15 mouse cellular contexts compared by ENCODE assay signal in the genomic region with DNA sequence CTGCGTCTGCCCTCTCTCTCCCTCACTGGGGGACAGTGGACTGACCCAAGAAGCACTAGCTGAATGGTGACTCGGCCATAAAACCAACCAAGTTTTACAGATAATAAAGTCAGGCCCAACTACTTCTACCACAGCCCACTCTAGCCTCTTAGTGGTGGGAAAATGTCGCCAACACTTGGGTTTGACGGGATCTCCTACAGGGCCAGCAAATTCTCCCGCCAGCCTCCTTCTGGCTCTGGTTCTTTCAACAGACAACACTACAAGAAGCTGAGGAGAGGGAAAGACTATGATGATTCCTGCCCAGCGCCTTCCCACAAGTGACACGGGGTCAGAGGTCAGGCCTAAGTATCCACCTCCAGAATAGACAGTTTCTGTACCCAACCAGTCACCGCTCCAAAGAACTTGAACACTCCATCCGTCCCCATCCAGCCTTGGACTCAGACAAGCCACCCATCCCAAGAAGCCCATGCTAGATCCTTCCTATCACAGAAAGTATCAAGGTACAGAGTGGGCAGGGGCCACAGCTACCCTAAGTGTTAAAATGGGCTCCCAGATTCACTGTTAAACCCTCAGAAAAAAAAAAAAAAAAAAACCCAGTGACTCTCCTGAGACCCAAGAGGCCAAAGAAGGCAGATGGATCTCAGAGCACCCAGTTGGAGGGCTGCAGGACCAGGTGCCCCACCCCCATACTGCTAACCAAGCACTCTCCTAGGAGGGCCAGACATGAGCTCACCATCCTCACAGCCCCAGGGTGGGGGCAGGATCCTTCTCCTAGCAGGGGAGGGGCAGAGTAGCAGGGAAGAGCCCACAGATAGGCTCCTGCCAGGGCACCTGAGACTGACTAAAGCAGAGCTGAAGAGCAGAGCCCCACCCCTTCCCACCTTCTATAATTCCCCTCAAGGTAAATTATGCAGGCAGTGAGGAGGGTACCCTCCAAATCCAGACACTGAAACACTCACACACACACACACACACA. TPM values are rescaled to one million over a fixed set of nuclear protein-coding genes. Genes with fewer than 3 reads are reported as not detected.
DNase-seq lines count a peak whose midpoint lies in the region; ATAC-seq and TF ChIP-seq lines count a peak whose summit lies in the region.
"Had no signal": no experiment of that assay in that cellular context is flagged by ENCODE, and none has a peak within 500 bp of the region (broad histone marks: within the 10 kb centered on the region; RNA-seq: fewer than 3 reads in every experiment).

No protein-coding gene starts in this region.

- no peaks in the 10 kb centered on the region for H3K27me3 ChIP-seq in lung, postnatal 0 days (replicated peaks; ENCODE audit: insufficient read depth, low read length)
- H3K27me3 ChIP-seq in hindbrain, embryonic 12.5 days = no peaks in the 10 kb centered on the region
- H3K27me3 ChIP-seq in midbrain, embryonic 13.5 days = no peaks in the 10 kb centered on the region

- no peak for TF ChIP-seq CTCF in lung, postnatal 0 days (IDR thresholded peaks at IDR 0.05)

- H3K4me2 ChIP-seq in lung, postnatal 0 days (replicated peaks; ENCODE audit: low read depth, low read length) = no peak overlapping the region
- peak overlapping the region; percentile 48; the same call in 1 of the 2 replicates for H3K4me2 ChIP-seq in hindbrain, embryonic 12.5 days (replicated peaks)
- peak overlapping the region; percentile 51 for H3K4me2 ChIP-seq in midbrain, embryonic 13.5 days (replicated peaks)

- DNase-seq in lung, postnatal 0 days (ENCODE audit: low spot score) = no peak
- no peak for DNase-seq in lung, postnatal 4 days
- DNase-seq in testis, postnatal 10 days (ENCODE audit: low spot score) = no peak
- no peak for DNase-seq in left cerebral cortex, postnatal 25 days (ENCODE audit: low spot score in 2 of 2)
- DNase-seq in right cerebral cortex, postnatal 10 days (ENCODE audit: low spot score in 2 of 2) = no peak
- no peak for DNase-seq in kidney, adult 9 months
- DNase-seq: cerebellum, postnatal 14 days; kidney, adult 18-20 months; layer of hippocampus, adult 9-11 months had no signal

- no peak for TF ChIP-seq EP300 in lung, postnatal 0 days (IDR thresholded peaks at IDR 0.05)

- no peak overlapping the region for H3K27ac ChIP-seq in lung, postnatal 0 days (ENCODE audit: low read length)
- peak overlapping the region; percentile 98 for H3K27ac ChIP-seq in hindbrain, embryonic 12.5 days
- H3K27ac ChIP-seq in midbrain, embryonic 13.5 days = peak overlapping the region; percentile 96

- intact Hi-C loops in left cerebral cortex, postnatal 25 days (cut with DNase I) = no loop called here

- H3K9me3 ChIP-seq in lung, postnatal 0 days (ENCODE audit: low read length) = no peaks in the 10 kb centered on the region
- no peaks in the 10 kb centered on the region for H3K9me3 ChIP-seq in hindbrain, embryonic 12.5 days (replicated peaks)
- no peaks in the 10 kb centered on the region for H3K9me3 ChIP-seq in midbrain, embryonic 13.5 days
- H3K9me3 ChIP-seq: megakaryocyte, embryonic 14.5 days had no signal

- H3K36me3 ChIP-seq in lung, postnatal 0 days (ENCODE audit: insufficient read depth, low read length) = no peaks in the 10 kb centered on the region
- H3K36me3 ChIP-seq in hindbrain, embryonic 12.5 days = no peaks in the 10 kb centered on the region
- peaks cover 7% of the 10 kb centered on the region for H3K36me3 ChIP-seq in midbrain, embryonic 13.5 days

- 87% methylated on average over 9 of the region's 9 CpGs for WGBS in lung, postnatal 0 days
- WGBS in hindbrain, embryonic 12.5 days = 54% methylated on average over 9 of the region's 9 CpGs
- WGBS in midbrain, embryonic 13.5 days = 57% methylated on average over 9 of the region's 9 CpGs

- H3K9ac ChIP-seq in lung, postnatal 0 days (replicated peaks; ENCODE audit: low read depth) = no peak overlapping the region
- peak overlapping the region; percentile 50 for H3K9ac ChIP-seq in hindbrain, embryonic 12.5 days
- no peak overlapping the region for H3K9ac ChIP-seq in midbrain, embryonic 13.5 days (replicated peaks)

- peaks cover 18% of the 10 kb centered on the region; the same call in 1 of the 2 replicates for H3K4me1 ChIP-seq in lung, postnatal 0 days (ENCODE audit: insufficient read depth, low read depth, low read length)
- peaks cover 96% of the 10 kb centered on the region for H3K4me1 ChIP-seq in hindbrain, embryonic 12.5 days
- H3K4me1 ChIP-seq in midbrain, embryonic 13.5 days (replicated peaks) = peaks cover 97% of the 10 kb centered on the region

- ATAC-seq in lung, postnatal 0 days = peak; percentile 57
- no peak for ATAC-seq in hindbrain, embryonic 12.5 days (ENCODE audit: low FRiP score)
- ATAC-seq in midbrain, embryonic 13.5 days = no peak
- ATAC-seq: CD4-positive, CD25-positive, alpha-beta regulatory T cell, adult 4 months had no signal

- H3K4me3 ChIP-seq in lung, postnatal 0 days (ENCODE audit: low read depth, low read length) = no peak overlapping the region
- no peak overlapping the region for H3K4me3 ChIP-seq in hindbrain, embryonic 12.5 days
- no peak overlapping the region for H3K4me3 ChIP-seq in midbrain, embryonic 13.5 days (replicated peaks)
- H3K4me3 ChIP-seq: megakaryocyte, embryonic 14.5 days had no signal

RNA-seq across cellular contexts. Expression of gene Vangl2, which starts 9.6 kb away (rescaled TPM):
- polyA plus RNA-seq in lung, postnatal 0 days (2015; fragmentation: Nextera tagmentation; extraction: Ambion mirVana) = 6.2 and 6.9 TPM in 2 replicates
- 60.4 and 68.6 TPM in 2 replicates for polyA plus RNA-seq in hindbrain, embryonic 12.5 days (2016; fragmentation: Nextera tagmentation; extraction: Ambion mirVana)
- 57.1 and 60.0 TPM in 2 replicates for polyA plus RNA-seq in midbrain, embryonic 13.5 days (2015; fragmentation: Nextera tagmentation; extraction: Ambion mirVana)
- total RNA-seq in left cerebral cortex, postnatal 25 days (2021) = 10 to 100 TPM; 13.3 to 13.5 TPM

RNA-seq across cellular contexts. Expression of gene Nhlh1, which starts 38.7 kb away (rescaled TPM):
- not detected in 2 replicates for polyA plus RNA-seq in lung, postnatal 0 days (2015; fragmentation: Nextera tagmentation; extraction: Ambion mirVana)
- 14.5 and 15.3 TPM in 2 replicates for polyA plus RNA-seq in hindbrain, embryonic 12.5 days (2016; fragmentation: Nextera tagmentation; extraction: Ambion mirVana)
- polyA plus RNA-seq in midbrain, embryonic 13.5 days (2015; fragmentation: Nextera tagmentation; extraction: Ambion mirVana) = 7.7 and 8.9 TPM in 2 replicates
- total RNA-seq in left cerebral cortex, postnatal 25 days (2021) = under 1 TPM; 0.23 to 0.64 TPM
- total RNA-seq: liver, adult 2 months had no signal
- polyA plus RNA-seq: CD4-positive, CD25-positive, alpha-beta regulatory T cell, adult 4 months; liver, adult 2 months; spleen, adult 2 months had no signal
